Mouse (Mus musculus): Measurements from ENCODE around the gene Bbip1.

- TF ChIP-seq GATA1 (IDR thresholded peaks at IDR 0.05; ENCODE audit: borderline replicate concordance, low read length) = no peak
- no peak for TF ChIP-seq FLI1 (IDR thresholded peaks at IDR 0.05; ENCODE audit: low read length)
Observed at GRCm38 (mm10) chr19:53890781-53891251, 53.6 kb downstream of the Bbip1 start.
